8 mouse cellular contexts compared by ENCODE assay signal in genomic region chr10:75798176-75798696, GRCm38 (mm10). TPM values are rescaled to one million over a fixed set of nuclear protein-coding genes. Genes with fewer than 3 reads are reported as not detected.
DNase-seq lines count a peak whose midpoint lies in the region; ATAC-seq and TF ChIP-seq lines count a peak whose summit lies in the region.

Gene Gstt1, minus strand, starts transcription at chr10:75798584.

- no peak for ATAC-seq in embryonic facial prominence, embryonic 15.5 days (ENCODE audit: insufficient number of reproducible peaks, low FRiP score, low TSS enrichment, low read depth)
- ATAC-seq in heart, embryonic 13.5 days (ENCODE audit: extremely low read depth, insufficient number of reproducible peaks, low FRiP score, low TSS enrichment), result no peak
- peak; percentile 59; the same call in 1 of the 2 replicates for ATAC-seq in kidney, embryonic 15.5 days (replicated peaks; ENCODE audit: low FRiP score)
- peak; percentile 63 for ATAC-seq in liver, embryonic 16.5 days (ENCODE audit: low read depth)
- ATAC-seq in neural tube, embryonic 12.5 days (ENCODE audit: low FRiP score, low read depth), result 0 out of 2 replicates have a peak, but pooled peaks have one; percentile 29

- H3K4me1 ChIP-seq in ES-Bruce4 (ENCODE audit: control insufficient read depth, insufficient read depth, low read length), result no peaks in the 10 kb centered on the region
- peaks cover 26% of the 10 kb centered on the region for H3K4me1 ChIP-seq in embryonic facial prominence, embryonic 15.5 days
- peaks cover 18% of the 10 kb centered on the region for H3K4me1 ChIP-seq in heart, embryonic 13.5 days
- H3K4me1 ChIP-seq in kidney, embryonic 15.5 days, result peaks cover 28% of the 10 kb centered on the region
- H3K4me1 ChIP-seq in liver, embryonic 16.5 days (ENCODE audit: control insufficient read depth, low read depth, low read length), result peaks cover 14% of the 10 kb centered on the region
- H3K4me1 ChIP-seq in neural tube, embryonic 12.5 days, result peaks cover 17% of the 10 kb centered on the region

- TF ChIP-seq POLR2A in ES-Bruce4 (IDR thresholded peaks at IDR 0.05; ENCODE audit: insufficient read depth, low read length), result no peak

- under 1% methylated on average over 18 of the region's 18 CpGs for WGBS in embryonic facial prominence, embryonic 15.5 days
- 1% methylated on average over 18 of the region's 18 CpGs for WGBS in heart, embryonic 13.5 days
- 3% methylated on average over 18 of the region's 18 CpGs for WGBS in kidney, embryonic 15.5 days
- 2% methylated on average over 18 of the region's 18 CpGs for WGBS in liver, embryonic 16.5 days (ENCODE audit: insufficient replicate concordance)
- WGBS in neural tube, embryonic 12.5 days, result 2% methylated on average over 18 of the region's 18 CpGs

- H3K9ac ChIP-seq in ES-Bruce4 (ENCODE audit: low read depth, poor library complexity, severe bottlenecking), result peak within 1 kb of the TSS; percentile 30
- H3K9ac ChIP-seq in embryonic facial prominence, embryonic 15.5 days, result peak within 1 kb of the TSS; percentile 39
- H3K9ac ChIP-seq in heart, embryonic 13.5 days, result peak within 1 kb of the TSS; percentile 79
- H3K9ac ChIP-seq in kidney, embryonic 15.5 days, result peak within 1 kb of the TSS; percentile 42
- H3K9ac ChIP-seq in liver, embryonic 16.5 days (ENCODE audit: low read depth, low read length), result peak within 1 kb of the TSS; percentile 61
- peak within 1 kb of the TSS; percentile 45 for H3K9ac ChIP-seq in neural tube, embryonic 12.5 days

- no peak for TF ChIP-seq EP300 in ES-Bruce4 (IDR thresholded peaks at IDR 0.05; ENCODE audit: insufficient read depth, low read depth, low read length)

- TF ChIP-seq CTCF in ES-Bruce4 (IDR thresholded peaks at IDR 0.05; ENCODE audit: low read depth, low read length), result no peak

- H3K27me3 ChIP-seq in ES-Bruce4 (ENCODE audit: control insufficient read depth, insufficient read depth, low read length, poor library complexity, severe bottlenecking), result no peaks in the 10 kb centered on the region
- H3K27me3 ChIP-seq in embryonic facial prominence, embryonic 15.5 days, result no peaks in the 10 kb centered on the region
- H3K27me3 ChIP-seq in heart, embryonic 13.5 days (replicated peaks), result peaks cover 28% of the 10 kb centered on the region
- H3K27me3 ChIP-seq in kidney, embryonic 15.5 days, result peaks cover 11% of the 10 kb centered on the region; the same call in 1 of the 2 replicates
- H3K27me3 ChIP-seq in liver, embryonic 16.5 days (ENCODE audit: control insufficient read depth, insufficient read depth, low read depth, low read length), result no peaks in the 10 kb centered on the region
- H3K27me3 ChIP-seq in neural tube, embryonic 12.5 days (replicated peaks), result 0 out of 2 replicates have a peak, but pooled peaks cover 6% of the 10 kb centered on the region

- H3K4me2 ChIP-seq in embryonic facial prominence, embryonic 15.5 days (replicated peaks), result peak within 1 kb of the TSS; percentile 80
- peak within 1 kb of the TSS; percentile 96 for H3K4me2 ChIP-seq in heart, embryonic 13.5 days
- peak within 1 kb of the TSS; percentile 85 for H3K4me2 ChIP-seq in kidney, embryonic 15.5 days
- H3K4me2 ChIP-seq in liver, embryonic 16.5 days (ENCODE audit: low read depth, low read length), result peak within 1 kb of the TSS; percentile 85
- H3K4me2 ChIP-seq in neural tube, embryonic 12.5 days (replicated peaks), result peak within 1 kb of the TSS; percentile 77

- no peak within 1 kb of the TSS for H3K27ac ChIP-seq in ES-Bruce4 (ENCODE audit: insufficient read depth, low read length)
- H3K27ac ChIP-seq in embryonic facial prominence, embryonic 15.5 days (replicated peaks), result peak within 1 kb of the TSS; percentile 34; the same call in 1 of the 2 replicates
- no peak within 1 kb of the TSS; the same call in 1 of the 2 replicates for H3K27ac ChIP-seq in heart, embryonic 13.5 days (replicated peaks)
- 0 out of 2 replicates have a peak within 1 kb of the TSS, but pooled peaks have one; percentile 27 for H3K27ac ChIP-seq in kidney, embryonic 15.5 days
- peak within 1 kb of the TSS; percentile 71 for H3K27ac ChIP-seq in liver, embryonic 16.5 days (ENCODE audit: low read length)
- H3K27ac ChIP-seq in neural tube, embryonic 12.5 days, result no peak within 1 kb of the TSS

- peak in 1 of 2 experiments; percentile 15 for DNase-seq in adrenal gland, postnatal 4 days (ENCODE audit: low spot score in 2 of 2)
- DNase-seq in natural killer cell, adult 2 months (ENCODE audit: low spot score in 2 of 2), result no peak

- no peaks in the 10 kb centered on the region for H3K9me3 ChIP-seq in ES-Bruce4 (replicated peaks; ENCODE audit: control insufficient read depth, insufficient read depth, low read length, poor library complexity, severe bottlenecking)
- no peaks in the 10 kb centered on the region for H3K9me3 ChIP-seq in embryonic facial prominence, embryonic 15.5 days (replicated peaks)
- H3K9me3 ChIP-seq in heart, embryonic 13.5 days, result no peaks in the 10 kb centered on the region
- no peaks in the 10 kb centered on the region for H3K9me3 ChIP-seq in kidney, embryonic 15.5 days (replicated peaks)
- no peaks in the 10 kb centered on the region for H3K9me3 ChIP-seq in liver, embryonic 16.5 days (replicated peaks; ENCODE audit: control insufficient read depth, low read length)
- no peaks in the 10 kb centered on the region for H3K9me3 ChIP-seq in neural tube, embryonic 12.5 days

- no peaks in the 10 kb centered on the region for H3K36me3 ChIP-seq in ES-Bruce4 (ENCODE audit: control insufficient read depth, insufficient read depth, low read length, poor library complexity, severe bottlenecking)
- H3K36me3 ChIP-seq in embryonic facial prominence, embryonic 15.5 days, result no peaks in the 10 kb centered on the region
- H3K36me3 ChIP-seq in heart, embryonic 13.5 days, result no peaks in the 10 kb centered on the region
- no peaks in the 10 kb centered on the region for H3K36me3 ChIP-seq in kidney, embryonic 15.5 days
- no peaks in the 10 kb centered on the region for H3K36me3 ChIP-seq in liver, embryonic 16.5 days (ENCODE audit: control insufficient read depth, insufficient read depth)
- no peaks in the 10 kb centered on the region for H3K36me3 ChIP-seq in neural tube, embryonic 12.5 days

- H3K4me3 ChIP-seq in ES-Bruce4 (ENCODE audit: low read depth, low read length), result peak within 1 kb of the TSS; percentile 77
- peak within 1 kb of the TSS; percentile 48 for H3K4me3 ChIP-seq in embryonic facial prominence, embryonic 15.5 days (replicated peaks)
- H3K4me3 ChIP-seq in heart, embryonic 13.5 days, result peak within 1 kb of the TSS; percentile 56
- peak within 1 kb of the TSS; percentile 49 for H3K4me3 ChIP-seq in kidney, embryonic 15.5 days (replicated peaks)
- peak within 1 kb of the TSS; percentile 65 for H3K4me3 ChIP-seq in liver, embryonic 16.5 days (ENCODE audit: low read depth, low read length)
- peak within 1 kb of the TSS; percentile 39 for H3K4me3 ChIP-seq in neural tube, embryonic 12.5 days

RNA-seq across cellular contexts. Expression of gene Gstt1, which starts in this region (rescaled TPM):
- 8.9 and 9.5 TPM in 2 replicates for polyA plus RNA-seq in ES-Bruce4 (2011; ENCODE audit: insufficient read depth, insufficient read length, low read depth, missing spikeins)
- total RNA-seq in adrenal gland, postnatal 4 days (2021), result 10 to 100 TPM; 21.1 to 30.2 TPM
- polyA plus RNA-seq in embryonic facial prominence, embryonic 15.5 days (2015; fragmentation: Nextera tagmentation; extraction: Ambion mirVana), result 13.8 and 14.5 TPM in 2 replicates
- polyA plus RNA-seq in heart, embryonic 13.5 days (2015; fragmentation: Nextera tagmentation; extraction: Ambion mirVana), result 5.3 and 7.1 TPM in 2 replicates
- polyA plus RNA-seq in kidney, embryonic 15.5 days (2015; fragmentation: Nextera tagmentation; extraction: Ambion mirVana), result 12.6 and 15.8 TPM in 2 replicates
- polyA plus RNA-seq in liver, embryonic 16.5 days (2015; fragmentation: Nextera tagmentation; extraction: Ambion mirVana), result 181 and 217 TPM in 2 replicates
- polyA plus RNA-seq in neural tube, embryonic 12.5 days (2016; fragmentation: Nextera tagmentation; extraction: Ambion mirVana), result 2.1 and 4.2 TPM in 2 replicates

Comparison
In these comparisons a context has a peak if more than half of its experiments do, and no peak if none do; other contexts are left out.
1. RNA of gene Gstt1 (polyA plus RNA-seq): 181 to 217 TPM in liver, embryonic 16.5 days; 12.6 to 15.8 TPM in kidney, embryonic 15.5 days, 13.8 to 14.5 TPM in embryonic facial prominence, embryonic 15.5 days, 8.9 to 9.5 TPM in ES-Bruce4, 5.3 to 7.1 TPM in heart, embryonic 13.5 days and 2.1 to 4.2 TPM in neural tube, embryonic 12.5 days; every median in the first group is over 10 times any median in the second.
2. H3K27ac ChIP-seq: peak in embryonic facial prominence, embryonic 15.5 days (single experiment), kidney, embryonic 15.5 days (single experiment) and liver, embryonic 16.5 days (single experiment); none in ES-Bruce4 (single experiment), heart, embryonic 13.5 days (single experiment) and neural tube, embryonic 12.5 days (single experiment).
3. ATAC-seq: peak in kidney, embryonic 15.5 days (single experiment), liver, embryonic 16.5 days (single experiment) and neural tube, embryonic 12.5 days (single experiment); none in embryonic facial prominence, embryonic 15.5 days (single experiment) and heart, embryonic 13.5 days (single experiment).
4. Peak in every context shown above with its lines, with median percentiles within 50 percentile points of each other: H3K4me3 ChIP-seq, H3K9ac ChIP-seq and H3K4me2 ChIP-seq.